ENCODE assay signal across 18 mouse cellular contexts in the genomic region with DNA sequence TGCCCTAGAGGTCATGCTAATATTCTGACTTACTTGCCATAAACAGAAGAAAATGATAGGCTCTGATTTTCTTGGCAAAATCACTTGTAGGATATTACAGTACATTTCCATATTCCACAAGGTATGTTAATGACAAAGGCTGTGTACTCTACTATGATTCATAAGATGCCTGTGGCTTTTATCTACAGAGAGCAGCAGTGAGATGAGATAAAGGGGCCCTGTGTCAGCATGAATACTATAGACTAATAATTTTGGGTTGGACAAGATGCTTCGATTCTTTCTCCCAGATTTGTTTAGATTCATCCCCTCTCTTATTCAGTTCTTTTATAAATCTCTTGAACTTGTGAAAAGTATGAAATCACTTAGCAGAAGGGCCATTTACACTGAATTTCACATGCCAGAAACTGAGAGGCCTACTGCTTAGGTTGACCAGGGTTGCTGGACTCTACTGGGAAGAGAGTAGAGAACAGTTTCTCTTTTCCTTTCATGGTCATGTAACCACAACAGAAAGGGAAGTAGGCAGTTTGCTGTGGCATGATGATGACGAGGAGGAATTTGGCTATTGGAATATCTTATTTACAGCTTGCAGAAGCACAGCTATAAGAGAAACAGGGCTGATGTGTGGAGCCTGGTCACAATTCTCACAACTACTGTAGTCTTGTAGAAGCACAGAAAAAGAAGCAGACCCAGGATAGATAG. TPM values are rescaled to one million over a fixed set of nuclear protein-coding genes. Genes with fewer than 3 reads are reported as not detected.
"Had no signal": no experiment of that assay in that cellular context is flagged by ENCODE, and none has a peak within 500 bp of the region (broad histone marks: within the 10 kb centered on the region; RNA-seq: fewer than 3 reads in every experiment).

No protein-coding gene starts in this region.

- H3K27me3 ChIP-seq: liver, embryonic 13.5 days; midbrain, embryonic 12.5 days had no signal

- DNase-seq: kidney, adult 2 months; kidney, postnatal 36 days; layer of hippocampus, postnatal 36 days; liver, embryonic 13.5 days; lung, adult 2 months; lung, postnatal 14 days; lung, postnatal 4 days; right cerebral cortex, adult 18-20 months; right cerebral cortex, postnatal 25 days; thymus, adult 2 months; thymus, postnatal 14 days; thymus, postnatal 4 days had no signal

- H3K27ac ChIP-seq: kidney, postnatal 0 days; left cerebral cortex, adult 2 months; liver, embryonic 13.5 days; midbrain, embryonic 12.5 days; stomach, postnatal 0 days had no signal

- H3K4me3 ChIP-seq: left cerebral cortex, adult 2 months; liver, embryonic 13.5 days; midbrain, embryonic 12.5 days had no signal

- H3K4me1 ChIP-seq: liver, embryonic 13.5 days; midbrain, embryonic 12.5 days had no signal

- H3K9me3 ChIP-seq: liver, embryonic 13.5 days; midbrain, embryonic 12.5 days had no signal

- H3K36me3 ChIP-seq: liver, embryonic 13.5 days; midbrain, embryonic 12.5 days had no signal

- ATAC-seq: midbrain, embryonic 16.5 days had no signal

RNA-seq across cellular contexts. Expression of a gene that starts 15.1 kb away (rescaled TPM):
- polyA plus RNA-seq: liver, adult 2 months had no signal
